Mouse (Mus musculus): ENCODE results near the gene Cd200r2. TPM values are rescaled to one million over a fixed set of nuclear protein-coding genes. Genes with fewer than 3 reads are reported as not detected.
A peak's percentile ranks its signal among the peaks of the same experiment; 100 is the strongest.
"Not testable (repeated sequence)": the region's sequence is repeated elsewhere in the genome, so short reads cannot be mapped to it uniquely, and the experiment has no call there.

Cd200r2 gene
- 0.10 and 0.35 TPM in 2 replicates for polyA plus RNA-seq (2015; fragmentation: Nextera tagmentation; extraction: Ambion mirVana)

DNA sequence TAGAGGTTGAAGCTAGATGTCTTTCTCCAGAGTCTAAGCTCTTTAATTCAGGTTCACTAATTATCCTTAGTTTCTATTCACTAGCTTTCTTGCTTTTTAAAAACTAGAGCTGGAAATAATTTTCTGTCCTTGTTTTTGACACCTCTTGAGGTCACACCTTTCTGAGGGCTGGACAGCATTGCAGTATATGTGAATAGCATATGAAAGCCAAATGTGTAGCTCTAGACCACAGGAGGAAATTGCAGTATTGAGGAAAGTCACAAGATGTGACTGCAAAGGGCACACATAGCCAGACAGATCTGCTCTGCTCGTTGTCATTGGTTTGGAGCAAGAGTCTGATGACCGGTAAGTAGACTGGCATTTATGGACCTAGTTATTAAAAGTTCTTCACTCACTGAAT lies at the start of gene Cd200r2:
Gene Cd200r2, plus strand, starts transcription at position 301 of the 400 bp plus-strand sequence.
- WGBS, result 71% methylated on average over 2 of the region's 2 CpGs
- Histone ChIP-seq H3K4me1 (no peaks in the 10 kb centered on the region), H3K4me3 (no peak within 1 kb of the TSS), H3K9me3 (no peaks in the 10 kb centered on the region), H3K27me3 (replicated peaks) (no peaks in the 10 kb centered on the region), H3K36me3 (no peaks in the 10 kb centered on the region), H3K27ac (replicated peaks) (no peak within 1 kb of the TSS), H3K4me2 (no peak within 1 kb of the TSS), H3K9ac (no peak within 1 kb of the TSS)
- ATAC-seq (ENCODE audit: extremely low read depth, insufficient number of reproducible peaks, low FRiP score, low TSS enrichment), result no peak

DNA sequence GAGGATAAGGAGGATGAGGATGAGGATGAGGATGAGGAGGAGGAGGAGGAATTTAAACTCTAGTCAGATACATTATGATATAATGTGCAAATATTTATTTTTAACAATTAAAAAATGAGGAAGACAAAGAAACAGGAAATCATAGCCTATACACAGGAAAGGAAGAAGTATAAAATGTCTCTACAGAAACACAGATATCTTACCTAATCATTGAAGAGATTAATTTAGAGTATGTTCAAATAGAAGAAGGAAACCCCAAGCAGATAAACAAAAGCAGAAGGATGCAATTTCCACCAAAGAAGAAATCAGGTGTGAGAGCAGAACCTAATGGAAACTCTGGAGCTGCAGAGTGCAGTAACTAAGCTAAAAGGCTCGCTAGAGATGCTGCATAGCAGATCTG lies 48.9 kb upstream of the Cd200r2 start:
- no peaks in the 10 kb centered on the region for H3K27me3 ChIP-seq (replicated peaks)
- 43% methylated on average over 1 of the region's 1 CpGs for WGBS
- H3K27ac ChIP-seq (replicated peaks), result no peak overlapping the region
- ATAC-seq (ENCODE audit: extremely low read depth, insufficient number of reproducible peaks, low FRiP score, low TSS enrichment), result no peak
- no peaks in the 10 kb centered on the region for H3K9me3 ChIP-seq
- H3K9ac ChIP-seq, result no peak overlapping the region
- H3K4me2 ChIP-seq, result no peak overlapping the region
- H3K4me3 ChIP-seq, result no peak overlapping the region
- H3K4me1 ChIP-seq, result no peaks in the 10 kb centered on the region
- H3K36me3 ChIP-seq, result no peaks in the 10 kb centered on the region

DNA sequence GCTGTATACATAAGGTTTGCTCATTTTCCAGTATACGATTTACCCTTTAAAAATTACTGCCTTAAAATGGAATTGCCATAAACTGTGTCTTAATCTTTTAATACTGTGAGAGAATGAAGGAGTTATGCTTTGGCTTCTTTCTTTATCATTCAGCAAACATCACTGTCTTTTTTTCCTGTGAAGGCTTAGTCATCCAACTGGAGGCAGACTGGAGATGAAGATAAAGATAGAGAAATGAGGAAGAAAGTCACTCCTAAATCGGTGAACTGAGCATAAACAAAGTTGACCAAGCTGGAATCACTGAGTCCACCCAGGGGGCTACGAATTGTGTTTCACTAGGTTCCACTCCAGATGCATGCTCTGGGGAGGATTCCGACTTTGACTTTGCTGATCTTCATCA lies 46.4 kb upstream of the Cd200r2 start:
- H3K36me3 ChIP-seq, result no peaks in the 10 kb centered on the region
- no peak overlapping the region for H3K4me2 ChIP-seq
- H3K27me3 ChIP-seq (replicated peaks), result no peaks in the 10 kb centered on the region
- no peak for ATAC-seq (ENCODE audit: extremely low read depth, insufficient number of reproducible peaks, low FRiP score, low TSS enrichment)
- H3K9ac ChIP-seq, result no peak overlapping the region
- H3K4me1 ChIP-seq, result no peaks in the 10 kb centered on the region
- 74% methylated on average over 4 of the region's 4 CpGs for WGBS
- no peaks in the 10 kb centered on the region for H3K9me3 ChIP-seq
- no peak overlapping the region for H3K27ac ChIP-seq (replicated peaks)
- H3K4me3 ChIP-seq, result no peak overlapping the region

DNA sequence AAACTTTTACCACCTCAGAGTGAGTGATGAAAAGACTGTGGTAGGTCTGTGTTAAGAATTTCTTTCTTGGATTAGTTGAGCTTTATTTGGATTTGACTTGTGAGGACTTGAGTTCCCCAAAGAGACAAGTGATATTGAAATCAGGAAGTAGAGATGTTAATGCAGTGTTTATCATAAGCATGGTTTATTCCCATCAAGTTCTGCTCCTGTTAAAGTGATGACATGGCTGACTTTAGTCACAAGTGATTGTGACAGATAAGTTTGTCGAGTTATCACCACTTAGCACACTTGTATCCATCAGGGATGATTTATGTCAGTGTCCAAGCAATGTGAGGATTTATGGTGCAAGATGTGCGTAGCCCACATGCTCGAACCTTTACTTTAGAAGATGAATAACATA lies 34.6 kb upstream of the Cd200r2 start:
- 45% methylated on average over 3 of the region's 3 CpGs for WGBS
- H3K4me3 ChIP-seq, result no peak overlapping the region

DNA sequence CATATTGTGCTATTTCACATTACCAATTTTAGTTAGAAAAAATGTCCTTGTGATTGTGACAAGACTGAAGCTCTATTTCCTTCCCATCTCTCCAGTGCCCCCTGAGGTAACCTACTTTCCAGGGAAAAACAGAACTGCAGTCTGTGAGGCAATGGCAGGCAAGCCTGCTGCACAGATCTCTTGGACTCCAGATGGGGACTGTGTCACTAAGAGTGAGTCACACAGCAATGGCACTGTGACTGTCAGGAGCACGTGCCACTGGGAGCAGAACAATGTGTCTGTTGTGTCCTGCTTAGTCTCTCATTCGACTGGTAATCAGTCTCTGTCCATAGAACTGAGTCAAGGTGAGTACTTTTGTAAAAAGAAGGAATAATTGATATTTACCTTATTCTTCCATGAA lies 33.7 kb upstream of the Cd200r2 start:
- H3K4me1 ChIP-seq; H3K4me3 ChIP-seq; ATAC-seq (ENCODE audit: extremely low read depth, insufficient number of reproducible peaks, low FRiP score, low TSS enrichment); H3K27me3 ChIP-seq (replicated peaks); H3K4me2 ChIP-seq; H3K9ac ChIP-seq; H3K9me3 ChIP-seq; H3K36me3 ChIP-seq; H3K27ac ChIP-seq (replicated peaks): not testable (repeated sequence)
- WGBS, result 34% methylated on average over 2 of the region's 2 CpGs

More for the DNA sequence above, 34.6 kb upstream of the Cd200r2 start:
- Histone ChIP-seq H3K9ac (no peak overlapping the region), H3K27me3 (replicated peaks) (no peaks in the 10 kb centered on the region), H3K4me1 (no peaks in the 10 kb centered on the region), H3K27ac (replicated peaks) (no peak overlapping the region), H3K4me2 (no peak overlapping the region), H3K9me3 (no peaks in the 10 kb centered on the region; the same call in 1 of the 2 replicates), H3K36me3 (no peaks in the 10 kb centered on the region)
- no peak for ATAC-seq (ENCODE audit: extremely low read depth, insufficient number of reproducible peaks, low FRiP score, low TSS enrichment)

DNA sequence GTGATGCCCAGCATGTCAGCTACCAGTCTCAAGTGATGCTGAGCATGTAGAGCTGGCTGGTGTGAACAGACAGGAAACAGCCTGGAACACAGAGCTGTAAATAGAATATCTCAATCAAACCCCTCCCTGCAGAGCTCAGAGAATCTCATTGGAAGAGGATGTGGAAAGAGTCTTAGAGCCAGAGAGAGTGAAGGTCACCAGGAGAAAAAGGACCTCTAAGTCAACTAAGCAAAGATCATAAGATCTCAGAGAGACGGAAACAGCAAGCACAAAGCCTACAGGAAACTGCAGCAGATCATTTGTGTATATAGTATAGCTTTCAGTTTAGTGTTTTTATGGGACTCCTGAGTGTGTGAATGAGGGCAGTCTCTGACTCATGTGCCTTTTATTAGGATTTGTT lies 8.3 kb downstream of the Cd200r2 start:
- Histone ChIP-seq H3K9ac (no peak overlapping the region), H3K27ac (replicated peaks) (peak overlapping the region; percentile 39; the same call in 1 of the 2 replicates), H3K36me3 (no peaks in the 10 kb centered on the region), H3K4me1 (peaks cover 8% of the 10 kb centered on the region), H3K4me2 (no peak overlapping the region), H3K9me3 (no peaks in the 10 kb centered on the region), H3K4me3 (no peak overlapping the region), H3K27me3 (replicated peaks) (no peaks in the 10 kb centered on the region)
- 25% methylated on average over 1 of the region's 1 CpGs for WGBS
- ATAC-seq (ENCODE audit: extremely low read depth, insufficient number of reproducible peaks, low FRiP score, low TSS enrichment), result no peak; the same call in 1 of the 2 replicates

DNA sequence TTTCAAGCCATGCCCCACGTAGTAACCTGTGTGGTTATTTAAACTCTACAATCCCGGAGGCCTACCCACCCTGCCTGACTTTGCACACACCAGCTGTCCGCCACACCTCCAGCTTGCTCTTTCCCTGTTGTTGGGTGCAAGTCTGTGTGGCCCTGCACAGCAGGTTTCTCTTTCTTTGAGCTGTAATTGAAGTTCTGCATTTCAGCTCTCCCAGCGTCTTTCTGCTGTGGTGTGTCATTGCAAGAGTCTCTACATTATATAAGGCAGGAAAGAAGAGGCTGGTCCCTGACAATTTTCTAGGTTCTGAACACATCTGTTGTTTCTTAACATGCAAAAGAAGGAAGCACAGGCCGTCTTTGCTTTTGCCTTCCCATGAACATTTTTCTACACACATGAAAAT lies 9.7 kb downstream of the Cd200r2 start:
- H3K4me1 ChIP-seq, result peaks cover 8% of the 10 kb centered on the region
- 68% methylated on average over 5 of the region's 5 CpGs for WGBS
- no peak overlapping the region for H3K9ac ChIP-seq

DNA sequence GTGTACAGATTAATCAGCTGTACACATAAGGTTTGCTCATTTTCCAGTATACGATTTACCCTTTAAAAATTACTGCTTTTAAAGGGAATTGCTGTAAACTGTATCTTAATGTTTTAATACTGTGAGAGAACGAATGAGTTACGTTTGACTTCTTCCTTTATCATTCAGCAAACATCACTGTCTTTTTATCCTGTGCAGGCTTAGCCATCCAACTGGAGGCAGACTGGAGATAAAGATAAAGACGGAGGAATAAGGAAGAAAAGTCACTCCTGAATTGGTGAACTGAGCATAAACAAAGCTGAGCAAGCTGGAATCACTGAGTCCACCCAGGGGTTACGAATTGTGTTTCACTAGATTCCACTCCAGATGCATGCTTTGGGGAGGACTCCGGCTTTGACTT lies 10.7 kb downstream of the Cd200r2 start:
- ATAC-seq (ENCODE audit: extremely low read depth, insufficient number of reproducible peaks, low FRiP score, low TSS enrichment), result no peak
- H3K4me3 ChIP-seq, result no peak overlapping the region
- H3K4me2 ChIP-seq, result no peak overlapping the region
- H3K27me3 ChIP-seq (replicated peaks), result no peaks in the 10 kb centered on the region
- no peaks in the 10 kb centered on the region for H3K36me3 ChIP-seq
- no peak overlapping the region for H3K27ac ChIP-seq (replicated peaks)
- H3K9ac ChIP-seq, result no peak overlapping the region
- WGBS, result 65% methylated on average over 6 of the region's 6 CpGs
- H3K9me3 ChIP-seq, result no peaks in the 10 kb centered on the region
- peaks cover 8% of the 10 kb centered on the region for H3K4me1 ChIP-seq

More for the DNA sequence above, 9.7 kb downstream of the Cd200r2 start:
- H3K4me2 ChIP-seq, result no peak overlapping the region
- no peaks in the 10 kb centered on the region for H3K9me3 ChIP-seq
- no peak for ATAC-seq (ENCODE audit: extremely low read depth, insufficient number of reproducible peaks, low FRiP score, low TSS enrichment)
- no peaks in the 10 kb centered on the region for H3K36me3 ChIP-seq
- no peak overlapping the region for H3K4me3 ChIP-seq
- H3K27ac ChIP-seq (replicated peaks), result no peak overlapping the region
- no peaks in the 10 kb centered on the region for H3K27me3 ChIP-seq (replicated peaks)

DNA sequence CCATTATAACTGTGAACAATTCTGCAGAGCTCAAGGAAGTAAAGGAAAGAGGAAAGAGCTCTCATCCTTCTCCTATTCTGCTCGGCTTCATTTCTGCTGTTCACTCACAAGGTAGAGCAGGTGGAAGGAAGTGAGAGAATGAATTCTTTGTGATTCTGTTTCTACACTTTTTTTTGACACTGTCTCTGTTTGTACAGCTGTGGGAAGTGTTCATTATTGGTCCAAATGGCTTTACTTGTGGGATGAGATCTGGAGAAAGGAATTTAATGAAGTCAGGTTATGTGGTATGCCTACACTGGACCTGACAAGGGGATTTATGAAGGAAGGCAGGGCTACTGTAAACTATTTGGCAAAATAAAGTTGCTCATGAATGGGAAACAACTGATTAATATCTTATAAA lies 23.9 kb downstream of the Cd200r2 start:
- 52% methylated on average over 1 of the region's 1 CpGs for WGBS
- no peak for ATAC-seq (ENCODE audit: extremely low read depth, insufficient number of reproducible peaks, low FRiP score, low TSS enrichment)
- H3K36me3 ChIP-seq, result no peaks in the 10 kb centered on the region
- H3K9ac ChIP-seq, result no peak overlapping the region
- H3K4me1 ChIP-seq, result no peaks in the 10 kb centered on the region
- H3K4me2 ChIP-seq, result no peak overlapping the region
- H3K9me3 ChIP-seq, result no peaks in the 10 kb centered on the region
- no peak overlapping the region for H3K4me3 ChIP-seq
- H3K27ac ChIP-seq (replicated peaks), result no peak overlapping the region
- no peaks in the 10 kb centered on the region for H3K27me3 ChIP-seq (replicated peaks)

DNA sequence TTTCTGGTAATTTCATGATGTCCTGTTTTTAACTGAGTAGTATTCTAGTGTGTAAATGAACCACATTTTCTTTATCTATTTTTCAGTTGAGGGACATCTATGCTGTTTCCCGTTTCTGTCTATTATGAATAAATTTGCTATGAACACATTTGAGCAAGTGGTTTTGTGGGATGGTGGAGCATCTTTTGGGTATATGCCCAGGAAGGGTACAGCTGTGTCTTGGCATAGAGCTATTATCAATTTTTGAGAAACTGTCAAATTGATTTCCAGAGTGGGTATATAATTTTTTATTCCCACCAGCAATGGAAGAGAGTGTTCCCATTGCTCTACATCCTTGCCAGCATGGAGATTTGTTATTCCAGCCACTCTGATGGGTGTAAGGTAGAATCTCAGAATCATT lies 65.1 kb downstream of the Cd200r2 start:
- no peak overlapping the region for H3K4me2 ChIP-seq
- no peak overlapping the region for H3K27ac ChIP-seq (replicated peaks)
- H3K9me3 ChIP-seq, result no peaks in the 10 kb centered on the region
- H3K9ac ChIP-seq, result no peak overlapping the region
- no peak for ATAC-seq (ENCODE audit: extremely low read depth, insufficient number of reproducible peaks, low FRiP score, low TSS enrichment)
- 69% methylated on average over 1 of the region's 1 CpGs for WGBS
- H3K36me3 ChIP-seq, result no peaks in the 10 kb centered on the region
- H3K27me3 ChIP-seq (replicated peaks), result no peaks in the 10 kb centered on the region
- no peak overlapping the region for H3K4me3 ChIP-seq
- no peaks in the 10 kb centered on the region for H3K4me1 ChIP-seq

DNA sequence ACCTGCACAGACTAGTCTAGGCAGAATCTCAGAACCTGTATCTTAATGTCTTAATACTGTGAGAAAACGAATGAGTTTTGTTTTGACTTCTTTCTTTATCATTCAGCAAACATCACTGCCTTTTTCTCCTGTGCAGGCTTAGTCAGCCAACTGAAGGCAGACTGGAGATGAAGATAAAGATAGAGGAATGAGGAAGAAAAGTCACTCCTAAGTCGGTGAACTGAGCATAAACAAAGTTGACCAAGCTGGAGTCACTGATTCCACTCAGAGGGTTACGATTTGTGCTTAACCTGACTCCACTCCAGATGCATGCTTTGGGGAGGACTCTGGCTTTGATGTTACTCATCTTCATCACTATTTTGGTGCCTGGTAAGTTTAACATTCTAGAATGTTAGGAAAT lies 76.6 kb downstream of the Cd200r2 start, which contains the start of gene Cd200r3:
Gene Cd200r3, plus strand, starts transcription at position 211 of the 400 bp plus-strand sequence.
- H3K27ac ChIP-seq (replicated peaks), result no peak within 1 kb of the TSS
- no peaks in the 10 kb centered on the region for H3K36me3 ChIP-seq
- H3K9ac ChIP-seq, result no peak within 1 kb of the TSS
- no peak within 1 kb of the TSS for H3K4me3 ChIP-seq
- H3K9me3 ChIP-seq, result no peaks in the 10 kb centered on the region
- H3K4me1 ChIP-seq, result 0 out of 2 replicates have a peak, but pooled peaks cover 2% of the 10 kb centered on the region
- no peaks in the 10 kb centered on the region for H3K27me3 ChIP-seq (replicated peaks)
- 61% methylated on average over 3 of the region's 3 CpGs for WGBS
- ATAC-seq (ENCODE audit: extremely low read depth, insufficient number of reproducible peaks, low FRiP score, low TSS enrichment), result no peak
- no peak within 1 kb of the TSS for H3K4me2 ChIP-seq

DNA sequence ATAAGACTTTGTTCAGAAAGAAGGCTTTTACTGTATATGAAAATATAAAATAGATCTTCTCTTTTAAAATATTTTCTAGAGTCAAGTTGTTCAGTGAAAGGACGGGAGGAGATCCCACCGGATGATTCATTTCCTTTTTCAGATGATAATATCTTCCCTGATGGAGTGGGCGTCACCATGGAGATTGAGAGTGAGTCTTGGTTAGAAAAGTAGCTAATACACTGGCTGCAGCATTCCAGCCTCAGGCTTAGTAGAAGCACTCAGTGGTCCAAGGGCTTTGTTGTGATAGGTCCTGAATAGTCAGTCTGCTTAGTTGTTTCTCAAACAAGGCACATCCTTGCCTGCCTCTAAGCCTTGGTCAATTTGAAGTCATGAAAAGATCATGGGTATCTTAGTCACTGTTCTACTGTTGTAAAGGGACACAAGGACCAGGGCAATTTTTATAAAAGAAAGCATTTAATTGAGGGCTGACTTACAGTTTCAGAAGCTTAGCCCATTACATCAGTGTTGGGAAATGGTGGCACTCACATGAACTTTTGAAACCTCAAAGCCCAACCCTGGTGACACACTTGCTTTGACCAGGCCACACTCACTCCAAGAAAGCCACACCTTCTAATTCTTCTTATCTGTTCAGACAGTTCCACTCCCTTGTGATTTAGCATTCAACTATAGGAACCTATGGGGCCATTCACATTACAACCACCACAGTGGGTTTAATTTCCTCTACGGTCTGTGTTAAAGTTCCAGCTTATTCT lies 84.6 kb downstream of the Cd200r2 start:
- Histone ChIP-seq H3K9me3 (no peaks in the 10 kb centered on the region), H3K4me3 (no peak overlapping the region), H3K4me1 (no peaks in the 10 kb centered on the region), H3K27ac (replicated peaks) (no peak overlapping the region), H3K9ac (no peak overlapping the region), H3K27me3 (replicated peaks) (no peaks in the 10 kb centered on the region), H3K4me2 (no peak overlapping the region), H3K36me3 (no peaks in the 10 kb centered on the region)
- 62% methylated on average over 4 of the region's 4 CpGs for WGBS
- no peak for ATAC-seq (ENCODE audit: extremely low read depth, insufficient number of reproducible peaks, low FRiP score, low TSS enrichment)

All from heart, embryonic 13.5 days (tissue).